Mouse (Mus musculus): ENCODE measurements at regions not wholly inside any gene's neighbourhood (a gene's known extent, or its start where the extent isn't known, plus 50 kb on each side); places are given as distances from the start of the nearest gene placed in this dataset.

- DNase-seq (ENCODE audit: low spot score in 2 of 2): peak in 1 of 2 experiments; percentile 20
These were observed 640.0 kb upstream of the Pcdh17 start for GRCm38 (mm10) chr14:83803412-83803811.
